Mouse (Mus musculus): Measurements from ENCODE around the gene Raf1. TPM values are rescaled to one million over a fixed set of nuclear protein-coding genes. Genes with fewer than 3 reads are reported as not detected.

Gene Raf1
- total and polyA plus RNA-seq, 3 experiments: 20.9 to 78.1 (median 53.0) TPM

DNA sequence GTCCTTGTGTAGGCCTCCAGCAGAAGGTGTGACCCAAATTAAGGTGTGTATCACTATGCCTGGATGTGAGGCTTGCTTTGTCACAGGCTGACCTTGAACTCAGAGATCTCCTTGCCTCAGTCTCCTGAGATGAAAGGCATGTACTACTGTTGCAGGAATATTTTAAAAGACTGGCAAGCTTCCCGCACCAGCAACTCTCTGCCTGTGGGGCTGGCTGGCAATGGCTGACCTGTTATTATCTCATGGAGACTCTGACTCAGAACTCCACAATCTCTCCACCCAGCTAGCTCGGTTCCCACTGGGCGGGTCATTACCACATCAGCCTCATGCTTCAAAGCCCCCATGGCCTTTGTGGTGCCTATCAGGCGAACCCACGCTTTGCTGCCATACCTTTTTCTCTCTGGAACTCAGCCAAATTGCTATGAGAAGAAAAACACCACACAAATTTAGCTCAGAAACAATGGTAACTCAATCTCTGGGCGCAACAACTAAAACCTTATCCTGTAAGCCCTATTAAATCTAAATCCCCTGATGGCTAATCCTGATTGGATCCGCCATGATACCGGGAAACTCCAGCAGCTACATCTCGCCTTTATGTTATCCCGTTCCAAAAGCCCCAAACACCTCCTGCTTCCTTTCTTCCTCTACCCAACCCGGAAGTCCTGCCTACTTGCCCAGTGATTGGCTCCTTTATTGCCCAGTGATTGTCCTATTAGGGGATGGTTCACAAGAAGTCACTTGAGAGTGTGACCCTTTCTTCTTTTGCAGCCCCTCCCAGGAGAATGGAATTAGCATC, 8.6 kb upstream of the Raf1 start:
- TF ChIP-seq GATA2 (IDR thresholded peaks at IDR 0.05; ENCODE audit: borderline replicate concordance, low read depth, low read length): no peak
- no peak for TF ChIP-seq CTCF (IDR thresholded peaks at IDR 0.05; ENCODE audit: low read depth, low read length)
- TF ChIP-seq TAL1 (conservative IDR thresholded peaks at IDR 0.05; ENCODE audit: low read depth, low read length): no peak
- H3K4me1 ChIP-seq (ENCODE audit: insufficient read depth, low read depth, low read length): peaks cover 24% of the 10 kb centered on the region
- DNase-seq (ENCODE audit: low spot score) (no peak), ATAC-seq (ENCODE audit: extremely low read depth, insufficient number of reproducible peaks, low FRiP score, poor library complexity, severe bottlenecking) (peak; percentile 22; the same call in 1 of the 2 replicates)
- H3K36me3 ChIP-seq (replicated peaks): no peaks in the 10 kb centered on the region
- peak overlapping the region; percentile 61; the same call in 1 of the 2 replicates for H3K4me3 ChIP-seq (ENCODE audit: low read depth, low read length)
- H3K9me3 ChIP-seq (replicated peaks): 0 out of 2 replicates have a peak, but pooled peaks cover 2% of the 10 kb centered on the region
- H3K27me3 ChIP-seq (ENCODE audit: insufficient read depth, low read length): no peaks in the 10 kb centered on the region

DNA sequence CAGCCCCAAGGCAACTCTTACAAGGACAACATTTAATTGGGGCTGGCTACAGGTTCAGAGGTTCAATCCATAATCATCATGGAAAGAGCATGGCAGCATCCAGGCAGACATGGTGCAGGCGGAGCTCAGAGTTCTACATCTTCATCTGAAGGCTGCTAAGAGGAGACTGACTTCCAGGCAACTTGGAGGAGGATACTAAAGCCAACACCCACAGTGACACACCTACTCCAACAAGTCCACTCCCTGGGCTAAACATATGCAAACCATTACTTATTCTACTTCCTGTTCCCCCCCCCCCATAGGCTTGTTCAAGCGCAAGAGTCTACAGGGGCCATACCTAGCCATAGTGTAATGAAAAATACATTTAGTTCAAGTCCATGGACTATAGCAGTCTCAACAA, 7.8 kb upstream of the Raf1 start:
- H3K36me3 ChIP-seq (replicated peaks): no peaks in the 10 kb centered on the region
- ATAC-seq (ENCODE audit: extremely low read depth, insufficient number of reproducible peaks, low FRiP score, poor library complexity, severe bottlenecking) (no peak), DNase-seq (ENCODE audit: low spot score) (no peak)
- H3K9me3 ChIP-seq (replicated peaks): 0 out of 2 replicates have a peak, but pooled peaks cover 2% of the 10 kb centered on the region
- TF ChIP-seq TAL1 (conservative IDR thresholded peaks at IDR 0.05; ENCODE audit: low read depth, low read length) (no peak), CTCF (IDR thresholded peaks at IDR 0.05; ENCODE audit: low read depth, low read length) (no peak), GATA1 (IDR thresholded peaks at IDR 0.05; ENCODE audit: borderline replicate concordance, low read length) (no peak), POLR2AphosphoS5 (IDR thresholded peaks at IDR 0.05; ENCODE audit: insufficient replicate concordance, low read depth, low read length) (no peak), GATA2 (IDR thresholded peaks at IDR 0.05; ENCODE audit: borderline replicate concordance, low read depth, low read length) (no peak)
- H3K4me1 ChIP-seq (ENCODE audit: insufficient read depth, low read depth, low read length): peaks cover 20% of the 10 kb centered on the region
- H3K4me3 ChIP-seq (ENCODE audit: low read depth, low read length): no peak overlapping the region
- H3K27me3 ChIP-seq (ENCODE audit: insufficient read depth, low read length): no peaks in the 10 kb centered on the region

DNA sequence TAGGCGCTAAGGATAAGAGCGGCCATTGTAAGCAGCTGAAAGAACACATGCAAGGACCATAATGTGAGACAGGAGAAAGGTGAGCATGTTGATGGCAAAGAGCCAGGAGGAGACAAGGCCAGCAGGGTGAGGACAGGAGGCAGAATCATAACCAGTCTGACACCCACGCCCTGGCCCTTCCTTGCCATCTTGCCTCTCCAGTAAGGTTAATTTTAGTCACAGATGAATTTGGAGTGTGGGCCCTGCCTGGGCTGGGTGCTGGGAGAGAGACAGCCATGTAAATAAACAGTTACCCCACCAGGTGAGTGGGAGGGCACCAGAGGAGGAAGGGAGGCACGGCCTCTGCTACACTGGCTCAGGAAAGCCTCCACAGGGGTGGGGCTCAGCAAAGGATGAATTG, 4.6 kb upstream of the Raf1 start:
- Histone ChIP-seq H3K4me3 (ENCODE audit: low read depth, low read length) (no peak overlapping the region), H3K27me3 (ENCODE audit: insufficient read depth, low read length) (no peaks in the 10 kb centered on the region), H3K4me1 (ENCODE audit: insufficient read depth, low read depth, low read length) (peaks cover 27% of the 10 kb centered on the region), H3K9me3 (replicated peaks) (no peaks in the 10 kb centered on the region), H3K36me3 (replicated peaks) (no peaks in the 10 kb centered on the region)
- DNase-seq (ENCODE audit: low spot score): no peak
- no peak for TF ChIP-seq TAL1 (conservative IDR thresholded peaks at IDR 0.05; ENCODE audit: low read depth, low read length)
- no peak for TF ChIP-seq GATA1 (IDR thresholded peaks at IDR 0.05; ENCODE audit: borderline replicate concordance, low read length)
- no peak for TF ChIP-seq POLR2AphosphoS5 (IDR thresholded peaks at IDR 0.05; ENCODE audit: insufficient replicate concordance, low read depth, low read length)
- no peak for TF ChIP-seq GATA2 (IDR thresholded peaks at IDR 0.05; ENCODE audit: borderline replicate concordance, low read depth, low read length)
- ATAC-seq (ENCODE audit: extremely low read depth, insufficient number of reproducible peaks, low FRiP score, poor library complexity, severe bottlenecking): no peak

DNA sequence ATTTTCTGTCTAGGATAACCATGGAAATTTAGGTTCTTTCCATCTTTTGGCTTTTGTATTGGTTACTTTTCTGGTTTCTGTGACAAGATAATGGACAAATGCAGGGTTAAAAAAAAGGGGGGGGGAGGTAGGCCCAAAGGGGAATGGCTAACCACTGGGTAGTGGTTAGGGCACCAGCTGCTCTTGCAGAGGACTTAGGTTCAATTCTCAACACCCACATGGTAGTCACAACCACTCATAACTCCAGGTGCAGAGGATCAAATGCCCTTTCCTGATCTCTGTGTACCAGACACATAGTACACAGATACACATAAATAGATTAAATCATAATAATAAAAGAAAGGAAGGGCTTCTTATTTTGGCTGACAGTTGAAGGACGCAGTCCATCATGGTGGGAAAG, 1.6 kb upstream of the Raf1 start:
- Histone ChIP-seq H3K36me3 (replicated peaks) (peaks cover 3% of the 10 kb centered on the region), H3K4me3 (ENCODE audit: low read depth, low read length) (no peak overlapping the region), H3K9me3 (replicated peaks) (no peaks in the 10 kb centered on the region), H3K27me3 (ENCODE audit: insufficient read depth, low read length) (no peaks in the 10 kb centered on the region), H3K4me1 (ENCODE audit: insufficient read depth, low read depth, low read length) (peaks cover 33% of the 10 kb centered on the region)
- TF ChIP-seq TAL1 (conservative IDR thresholded peaks at IDR 0.05; ENCODE audit: low read depth, low read length) (no peak), GATA2 (IDR thresholded peaks at IDR 0.05; ENCODE audit: borderline replicate concordance, low read depth, low read length) (no peak), CTCF (IDR thresholded peaks at IDR 0.05; ENCODE audit: low read depth, low read length) (no peak), GATA1 (IDR thresholded peaks at IDR 0.05; ENCODE audit: borderline replicate concordance, low read length) (no peak), POLR2AphosphoS5 (IDR thresholded peaks at IDR 0.05; ENCODE audit: insufficient replicate concordance, low read depth, low read length) (no peak)
- ATAC-seq (ENCODE audit: extremely low read depth, insufficient number of reproducible peaks, low FRiP score, poor library complexity, severe bottlenecking): no peak
- DNase-seq (ENCODE audit: low spot score): no peak

DNA sequence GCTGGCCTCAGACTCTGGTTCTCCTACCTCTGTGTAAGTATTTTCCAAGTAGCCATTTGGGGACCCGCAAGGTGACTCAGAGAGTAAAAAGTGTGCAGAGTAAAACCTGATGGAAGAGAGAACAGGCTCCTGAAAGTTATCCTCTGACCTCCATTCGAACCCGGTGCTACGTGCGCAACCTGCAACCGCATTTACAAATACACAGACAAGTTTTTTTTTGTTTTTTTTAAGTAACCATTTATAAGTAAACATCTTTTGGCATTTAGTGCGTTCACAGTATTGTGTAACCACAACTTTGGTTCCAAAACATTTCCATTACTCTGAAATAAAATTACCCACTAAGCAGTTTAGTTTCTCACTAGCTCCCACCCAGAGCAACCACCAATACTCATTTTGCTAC, 1.0 kb upstream of the Raf1 start:
- DNase-seq (ENCODE audit: low spot score): no peak
- ATAC-seq (ENCODE audit: extremely low read depth, insufficient number of reproducible peaks, low FRiP score, poor library complexity, severe bottlenecking): no peak
- Histone ChIP-seq H3K36me3 (replicated peaks) (peaks cover 5% of the 10 kb centered on the region), H3K9me3 (replicated peaks) (no peaks in the 10 kb centered on the region), H3K4me3 (ENCODE audit: low read depth, low read length) (peak overlapping the region; percentile 99; the same call in 1 of the 2 replicates), H3K27me3 (ENCODE audit: insufficient read depth, low read length) (no peaks in the 10 kb centered on the region), H3K4me1 (ENCODE audit: insufficient read depth, low read depth, low read length) (peaks cover 37% of the 10 kb centered on the region)
- TF ChIP-seq GATA1 (IDR thresholded peaks at IDR 0.05; ENCODE audit: borderline replicate concordance, low read length) (no peak), CTCF (IDR thresholded peaks at IDR 0.05; ENCODE audit: low read depth, low read length) (no peak), TAL1 (conservative IDR thresholded peaks at IDR 0.05; ENCODE audit: low read depth, low read length) (no peak), GATA2 (IDR thresholded peaks at IDR 0.05; ENCODE audit: borderline replicate concordance, low read depth, low read length) (no peak), POLR2AphosphoS5 (IDR thresholded peaks at IDR 0.05; ENCODE audit: insufficient replicate concordance, low read depth, low read length) (no peak)

DNA sequence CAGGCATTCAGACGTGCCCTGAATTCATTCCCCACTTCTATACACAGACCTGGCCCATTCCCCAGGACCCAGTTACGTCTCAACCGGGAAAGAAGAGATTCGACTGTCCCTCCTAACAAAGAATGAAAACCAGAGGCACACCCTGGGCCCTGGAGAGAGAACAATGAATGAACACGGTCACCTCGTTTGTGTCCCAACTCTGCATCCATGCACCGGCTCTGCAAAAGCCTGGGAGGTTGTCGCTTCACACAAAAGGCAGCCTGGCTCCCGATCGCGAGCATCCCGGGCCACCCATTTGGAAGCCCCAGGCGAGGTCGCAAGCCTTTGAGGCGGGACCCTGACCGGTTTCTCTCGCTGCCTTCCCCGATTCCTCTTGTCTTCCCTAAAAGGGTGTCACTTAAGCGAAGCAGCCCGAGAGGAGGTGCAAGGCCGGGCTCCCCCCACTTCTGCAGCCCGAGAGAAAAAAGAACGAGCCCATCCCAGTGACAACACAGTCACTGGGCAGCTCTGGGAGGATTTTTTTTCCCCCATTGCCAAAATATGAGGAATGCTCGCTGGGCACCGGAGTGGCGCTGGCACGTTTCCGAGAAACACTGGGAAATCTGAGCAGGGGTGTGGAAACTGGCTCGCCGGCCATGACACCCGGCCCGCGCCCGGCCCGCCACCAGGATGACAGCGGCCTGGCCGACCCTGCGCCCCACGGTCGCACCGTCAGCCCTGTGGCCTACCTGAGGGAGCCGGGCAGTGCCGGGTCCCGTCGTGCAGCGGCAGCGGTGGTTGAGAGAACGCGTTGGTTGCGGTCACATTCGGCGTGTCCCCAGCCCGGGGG, 713 bp downstream of the Raf1 start:
- Histone ChIP-seq H3K36me3 (replicated peaks) (peaks cover 14% of the 10 kb centered on the region), H3K9me3 (replicated peaks) (no peaks in the 10 kb centered on the region), H3K4me1 (ENCODE audit: insufficient read depth, low read depth, low read length) (peaks cover 35% of the 10 kb centered on the region), H3K4me3 (ENCODE audit: low read depth, low read length) (peak overlapping the region; percentile 99), H3K27me3 (ENCODE audit: insufficient read depth, low read length) (no peaks in the 10 kb centered on the region)
- DNase-seq (ENCODE audit: low spot score): peak; percentile 39
- TF ChIP-seq TAL1 (conservative IDR thresholded peaks at IDR 0.05; ENCODE audit: low read depth, low read length): no peak
- 0 out of 2 replicates have a peak, but pooled peaks have one; percentile 9 for ATAC-seq (ENCODE audit: extremely low read depth, insufficient number of reproducible peaks, low FRiP score, poor library complexity, severe bottlenecking)
